9 mouse cellular contexts compared by ENCODE assay signal in genomic region chr13:21935833-21936232, GRCm38 (mm10). TPM values are rescaled to one million over a fixed set of nuclear protein-coding genes. Genes with fewer than 3 reads are reported as not detected.
DNase-seq lines count a peak whose midpoint lies in the region; ATAC-seq lines count a peak whose summit lies in the region.
"Had no signal": no experiment of that assay in that cellular context is flagged by ENCODE, and none has a peak within 500 bp of the region (broad histone marks: within the 10 kb centered on the region; RNA-seq: fewer than 3 reads in every experiment).

No protein-coding gene starts in this region.

- H3K4me3 ChIP-seq in midbrain, embryonic 10.5 days: peak overlapping the region; percentile 46
- no peak overlapping the region for H3K4me3 ChIP-seq in midbrain, embryonic 14.5 days (replicated peaks; ENCODE audit: low read depth, low read length)
- H3K4me3 ChIP-seq in embryonic facial prominence, embryonic 11.5 days (ENCODE audit: low read depth, low read length): no peak overlapping the region
- no peak overlapping the region for H3K4me3 ChIP-seq in limb, embryonic 11.5 days (ENCODE audit: low read depth, low read length)
- H3K4me3 ChIP-seq in stomach, embryonic 16.5 days (replicated peaks; ENCODE audit: low read length): peak overlapping the region; percentile 21

- peaks cover 27% of the 10 kb centered on the region for H3K4me1 ChIP-seq in midbrain, embryonic 10.5 days
- H3K4me1 ChIP-seq in midbrain, embryonic 14.5 days (ENCODE audit: control insufficient read depth, insufficient read depth, low read length): no peaks in the 10 kb centered on the region
- H3K4me1 ChIP-seq in embryonic facial prominence, embryonic 11.5 days (ENCODE audit: control insufficient read depth, insufficient read depth, low read length): no peaks in the 10 kb centered on the region
- 0 out of 2 replicates have a peak, but pooled peaks cover 4% of the 10 kb centered on the region for H3K4me1 ChIP-seq in limb, embryonic 11.5 days (ENCODE audit: control insufficient read depth, insufficient read depth, low read length)
- no peaks in the 10 kb centered on the region for H3K4me1 ChIP-seq in stomach, embryonic 16.5 days (ENCODE audit: control insufficient read depth, insufficient read depth, low read length)

- ATAC-seq in midbrain, embryonic 14.5 days (ENCODE audit: low FRiP score, low TSS enrichment): no peak
- ATAC-seq in embryonic facial prominence, embryonic 11.5 days (replicated peaks; ENCODE audit: insufficient number of reproducible peaks, low FRiP score, low TSS enrichment, low read depth): no peak
- ATAC-seq in limb, embryonic 11.5 days (ENCODE audit: insufficient number of reproducible peaks, low FRiP score, low TSS enrichment, low read depth): no peak
- ATAC-seq in stomach, embryonic 16.5 days (ENCODE audit: insufficient read depth, low FRiP score): no peak

- H3K9ac ChIP-seq in midbrain, embryonic 14.5 days (replicated peaks; ENCODE audit: low read length): no peak overlapping the region
- H3K9ac ChIP-seq in embryonic facial prominence, embryonic 11.5 days (replicated peaks; ENCODE audit: low read length): no peak overlapping the region
- H3K9ac ChIP-seq in limb, embryonic 11.5 days (ENCODE audit: low read length): no peak overlapping the region
- H3K9ac ChIP-seq in stomach, embryonic 16.5 days (ENCODE audit: low read length): no peak overlapping the region

- H3K36me3 ChIP-seq in midbrain, embryonic 10.5 days: no peaks in the 10 kb centered on the region
- H3K36me3 ChIP-seq in midbrain, embryonic 14.5 days (ENCODE audit: control insufficient read depth, insufficient read depth, low read length): no peaks in the 10 kb centered on the region
- H3K36me3 ChIP-seq in embryonic facial prominence, embryonic 11.5 days (replicated peaks; ENCODE audit: control insufficient read depth, insufficient read depth, low read depth, low read length): no peaks in the 10 kb centered on the region
- H3K36me3 ChIP-seq in limb, embryonic 11.5 days (ENCODE audit: control insufficient read depth, insufficient read depth, low read length): no peaks in the 10 kb centered on the region
- no peaks in the 10 kb centered on the region for H3K36me3 ChIP-seq in stomach, embryonic 16.5 days (ENCODE audit: control insufficient read depth, insufficient read depth, low read length)

- DNase-seq in midbrain, embryonic 10.5 days (ENCODE audit: low spot score): no peak
- no peak for DNase-seq in midbrain, embryonic 14.5 days
- peak; percentile 49 for DNase-seq in embryonic facial prominence, embryonic 11.5 days (ENCODE audit: low spot score)
- DNase-seq in limb, embryonic 11.5 days (ENCODE audit: low spot score): peak; percentile 42
- DNase-seq in frontal cortex, postnatal 36 days (ENCODE audit: low spot score in 2 of 2): no peak
- no peak for DNase-seq in layer of hippocampus, adult 18-20 months (ENCODE audit: low spot score in 2 of 2)
- no peak for DNase-seq in adrenal gland, adult (ENCODE audit: inconsistent age in 2 of 2, low spot score in 1 of 2)

- H3K27me3 ChIP-seq in midbrain, embryonic 10.5 days (ENCODE audit: low read depth, poor library complexity, severe bottlenecking): no peaks in the 10 kb centered on the region
- H3K27me3 ChIP-seq in midbrain, embryonic 14.5 days (ENCODE audit: control insufficient read depth, insufficient read depth, low read length): peaks cover 14% of the 10 kb centered on the region; the same call in 1 of the 2 replicates
- no peaks in the 10 kb centered on the region for H3K27me3 ChIP-seq in embryonic facial prominence, embryonic 11.5 days (ENCODE audit: control insufficient read depth, insufficient read depth, low read length)
- no peaks in the 10 kb centered on the region for H3K27me3 ChIP-seq in limb, embryonic 11.5 days (ENCODE audit: control insufficient read depth, insufficient read depth, low read length)
- H3K27me3 ChIP-seq in stomach, embryonic 16.5 days (ENCODE audit: control insufficient read depth, insufficient read depth, low read length): no peaks in the 10 kb centered on the region

- no peak overlapping the region for H3K27ac ChIP-seq in midbrain, embryonic 10.5 days (replicated peaks)
- no peak overlapping the region for H3K27ac ChIP-seq in midbrain, embryonic 14.5 days (replicated peaks; ENCODE audit: low read depth, low read length)
- no peak overlapping the region for H3K27ac ChIP-seq in embryonic facial prominence, embryonic 11.5 days (replicated peaks; ENCODE audit: low read depth, low read length)
- H3K27ac ChIP-seq in limb, embryonic 11.5 days (replicated peaks; ENCODE audit: low read depth, low read length): no peak overlapping the region
- no peak overlapping the region for H3K27ac ChIP-seq in stomach, embryonic 16.5 days (ENCODE audit: low read length)

- no peak overlapping the region for H3K4me2 ChIP-seq in midbrain, embryonic 14.5 days (ENCODE audit: low read length)
- H3K4me2 ChIP-seq in embryonic facial prominence, embryonic 11.5 days (ENCODE audit: low read depth, low read length): no peak overlapping the region
- peak overlapping the region; percentile 16; the same call in 1 of the 2 replicates for H3K4me2 ChIP-seq in limb, embryonic 11.5 days (ENCODE audit: low read depth, severe bottlenecking)
- H3K4me2 ChIP-seq in stomach, embryonic 16.5 days (ENCODE audit: low read depth, low read length): peak overlapping the region; percentile 33

- no peaks in the 10 kb centered on the region for H3K9me3 ChIP-seq in midbrain, embryonic 10.5 days (replicated peaks)
- H3K9me3 ChIP-seq in midbrain, embryonic 14.5 days (ENCODE audit: control insufficient read depth, low read length): no peaks in the 10 kb centered on the region
- H3K9me3 ChIP-seq in embryonic facial prominence, embryonic 11.5 days (replicated peaks; ENCODE audit: control insufficient read depth, low read length): no peaks in the 10 kb centered on the region
- no peaks in the 10 kb centered on the region for H3K9me3 ChIP-seq in limb, embryonic 11.5 days (ENCODE audit: control insufficient read depth, low read length)
- H3K9me3 ChIP-seq in stomach, embryonic 16.5 days (replicated peaks; ENCODE audit: control insufficient read depth, low read length): no peaks in the 10 kb centered on the region

- 3% methylated on average over 7 of the region's 7 CpGs for WGBS in midbrain, embryonic 10.5 days
- WGBS in midbrain, embryonic 14.5 days: 4% methylated on average over 7 of the region's 7 CpGs
- 6% methylated on average over 7 of the region's 7 CpGs for WGBS in embryonic facial prominence, embryonic 11.5 days
- WGBS in limb, embryonic 11.5 days: 2% methylated on average over 7 of the region's 7 CpGs
- WGBS in stomach, embryonic 16.5 days: 10% methylated on average over 7 of the region's 7 CpGs

RNA-seq across cellular contexts. Expression of gene Zfp184, which starts 9.1 kb away (rescaled TPM):
- 23.8 and 24.8 TPM in 2 replicates for polyA plus RNA-seq in midbrain, embryonic 10.5 days (2016; fragmentation: Nextera tagmentation; extraction: Ambion mirVana)
- polyA plus RNA-seq in midbrain, embryonic 14.5 days (2014; fragmentation: Nextera tagmentation; extraction: Ambion mirVana): 16.8 and 18.2 TPM in 2 replicates
- 28.2 and 30.4 TPM in 2 replicates for polyA plus RNA-seq in embryonic facial prominence, embryonic 11.5 days (2014; fragmentation: Nextera tagmentation; extraction: Ambion mirVana)
- polyA plus RNA-seq in limb, embryonic 11.5 days (2014; fragmentation: Nextera tagmentation; extraction: Ambion mirVana): 26.9 and 28.8 TPM in 2 replicates
- polyA plus RNA-seq in stomach, embryonic 16.5 days (2015; fragmentation: Nextera tagmentation; extraction: Ambion mirVana): 5.3 and 6.2 TPM in 2 replicates
- total RNA-seq in layer of hippocampus, adult 18-20 months (2021): 1 to 10 TPM; 2.5 to 2.9 TPM

RNA-seq across cellular contexts. Expression of gene Pom121l2, which starts 45.2 kb away (rescaled TPM):
- polyA plus RNA-seq in midbrain, embryonic 10.5 days (2016; fragmentation: Nextera tagmentation; extraction: Ambion mirVana): 0.11 TPM in 1 of 2 replicates, not detected in the other
- polyA plus RNA-seq in midbrain, embryonic 14.5 days (2014; fragmentation: Nextera tagmentation; extraction: Ambion mirVana): not detected in 2 replicates
- polyA plus RNA-seq in embryonic facial prominence, embryonic 11.5 days (2014; fragmentation: Nextera tagmentation; extraction: Ambion mirVana): 0.24 TPM in 1 of 2 replicates, not detected in the other
- polyA plus RNA-seq in limb, embryonic 11.5 days (2014; fragmentation: Nextera tagmentation; extraction: Ambion mirVana): 0.31 and 0.38 TPM in 2 replicates
- polyA plus RNA-seq in stomach, embryonic 16.5 days (2015; fragmentation: Nextera tagmentation; extraction: Ambion mirVana): 0.09 TPM in 1 of 2 replicates, not detected in the other
- total RNA-seq in layer of hippocampus, adult 18-20 months (2021): under 1 TPM in 1 of 2 experiments, not detected in 1; 0.12 TPM
- total RNA-seq: gastrocnemius, postnatal 10 days had no signal

Comparison
In these comparisons a context has a peak if more than half of its experiments do, and no peak if none do; other contexts are left out.
1. H3K4me3 ChIP-seq: peak in midbrain, embryonic 10.5 days (single experiment) and stomach, embryonic 16.5 days (single experiment); none in midbrain, embryonic 14.5 days (single experiment), embryonic facial prominence, embryonic 11.5 days (single experiment) and limb, embryonic 11.5 days (single experiment).
2. DNase-seq: peak in embryonic facial prominence, embryonic 11.5 days (single experiment) and limb, embryonic 11.5 days (single experiment); none in midbrain, embryonic 10.5 days (single experiment), midbrain, embryonic 14.5 days (single experiment), frontal cortex, postnatal 36 days (0 of 2), layer of hippocampus, adult 18-20 months (0 of 2) and adrenal gland, adult (0 of 2).
3. H3K4me2 ChIP-seq: peak in limb, embryonic 11.5 days (single experiment) and stomach, embryonic 16.5 days (single experiment); none in midbrain, embryonic 14.5 days (single experiment) and embryonic facial prominence, embryonic 11.5 days (single experiment).